Mouse (Mus musculus) intestine, postnatal 0 days (tissue): ENCODE measurements around the gene Slc35e2. TPM values are rescaled to one million over a fixed set of nuclear protein-coding genes. Genes with fewer than 3 reads are reported as not detected.

Experiments
- ATAC-seq: fragments of 200-750 bp; cut with Nextera tagmentation; 2 replicates; pipeline ENCODE4 v1.8.0; 2017; ENCODE audit warnings: mild to moderate bottlenecking, moderate TSS enrichment, moderate library complexity
- H3K27ac ChIP-seq: fragments of 300-500 bp; sonication (generic); 2 replicates; pipeline ENCODE4 v1.5.1; 2014; ENCODE audit warnings: mild to moderate bottlenecking, low read depth, low read length, moderate library complexity
- H3K27me3 ChIP-seq: fragments of 300-500 bp; sonication (generic); replicated peaks from 2 replicates; pipeline ENCODE4 v1.6.1; 2014; ENCODE audit warnings: low read length, mixed read lengths; ENCODE audit not compliant: control insufficient read depth, insufficient read depth
- H3K36me3 ChIP-seq: fragments of 300-500 bp; sonication (generic); 2 replicates; pipeline ENCODE4 v1.6.1; 2014; ENCODE audit warnings: mild to moderate bottlenecking, moderate library complexity; ENCODE audit not compliant: control insufficient read depth, insufficient read depth
- H3K4me1 ChIP-seq: fragments of 300-500 bp; sonication (generic); replicated peaks from 2 replicates; pipeline ENCODE4 v1.6.1; 2014; ENCODE audit warnings: antibody characterized with exemption, low read length, mixed read lengths; ENCODE audit not compliant: control insufficient read depth, insufficient read depth
- H3K4me2 ChIP-seq: fragments of 300-500 bp; sonication (generic); replicated peaks from 2 replicates; pipeline ENCODE4 v1.6.1; 2014; ENCODE audit warnings: low read depth, mild to moderate bottlenecking, moderate library complexity
- H3K4me3 ChIP-seq: fragments of 300-500 bp; sonication (generic); 2 replicates; pipeline ENCODE4 v1.5.1; 2014; ENCODE audit warnings: low read depth, low read length
- H3K9ac ChIP-seq: fragments of 300-500 bp; sonication (generic); 2 replicates; pipeline ENCODE4 v1.6.1; 2014; ENCODE audit warnings: mild to moderate bottlenecking, low read depth, low read length
- H3K9me3 ChIP-seq: fragments of 300-500 bp; sonication (generic); 2 replicates; pipeline ENCODE4 v1.6.1; 2016; ENCODE audit warnings: mixed run types; ENCODE audit not compliant: control insufficient read depth
- CTCF ChIP-seq: sonication (generic); IDR thresholded peaks from 2 replicates; pipeline ENCODE4 v1.5.1; 2016; ENCODE audit warnings: low read depth, mild to moderate bottlenecking, control low read depth, antibody characterized with exemption, moderate library complexity
- WGBS: fragments of 180-500 bp; shearing (Covaris S2); extraction: QIAGEN DNeasy Blood & Tissue Kit; methylation state at CpG from one replicate; pipeline ENCODE4 v1.1.7; 2014; 5-methylcytosine and 5-hydroxymethylcytosine counted together
- polyA plus RNA-seq: library from polyadenylated mRNA; unstranded; fragments of >200 nt; fragmentation: Nextera tagmentation; extraction: Ambion mirVana; gene quantifications from 2 replicates; pipeline ENCODE4 v1.2.1, GENCODE M21; 2015

Slc35e2 gene
- polyA plus RNA-seq, 1 experiment from 2014 or later = 5.1 TPM

- H3K4me3 ChIP-seq = no peak overlapping the region
- ATAC-seq = no peak
- no peak overlapping the region for H3K4me2 ChIP-seq
- H3K27ac ChIP-seq = no peak overlapping the region
- no peaks in the 10 kb centered on the region for H3K9me3 ChIP-seq
- H3K9ac ChIP-seq = no peak overlapping the region
- no peaks in the 10 kb centered on the region for H3K27me3 ChIP-seq
- 70% methylated on average over 5 of the region's 5 CpGs for WGBS
- TF ChIP-seq CTCF = no peak
- no peaks in the 10 kb centered on the region for H3K4me1 ChIP-seq
- no peaks in the 10 kb centered on the region for H3K36me3 ChIP-seq
Measured at GRCm38 (mm10) chr4:155596606-155597005, 4.6 kb upstream of the Slc35e2 start.

DNA sequence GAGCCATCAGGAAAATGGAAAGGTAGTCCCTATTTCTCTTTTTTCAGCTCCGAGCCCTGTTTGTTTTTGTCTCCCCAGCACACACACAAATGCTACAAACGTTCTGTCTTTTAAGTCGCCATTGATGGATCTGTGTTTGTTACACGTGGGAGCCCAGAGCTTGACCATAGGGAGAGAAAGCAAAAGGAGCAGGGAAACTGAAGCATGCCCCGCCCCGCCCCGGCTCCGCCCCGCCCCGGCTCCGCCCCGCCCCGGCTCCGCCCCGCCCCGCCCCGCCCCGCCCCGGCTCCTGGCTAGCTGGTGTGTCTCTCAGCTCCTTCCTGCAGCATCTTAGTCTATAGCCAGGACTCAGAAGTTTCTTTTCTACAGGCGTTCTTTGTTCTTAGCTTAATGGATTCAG lies 2.7 kb upstream of the Slc35e2 start:
- no peak overlapping the region for H3K9ac ChIP-seq
- no peak overlapping the region for H3K4me2 ChIP-seq
- H3K4me1 ChIP-seq = no peaks in the 10 kb centered on the region
- H3K9me3 ChIP-seq = no peaks in the 10 kb centered on the region
- no peak for TF ChIP-seq CTCF
- H3K36me3 ChIP-seq = no peaks in the 10 kb centered on the region
- no peak overlapping the region for H3K4me3 ChIP-seq
- WGBS = 27% methylated on average over 20 of the region's 20 CpGs
- no peaks in the 10 kb centered on the region for H3K27me3 ChIP-seq
- no peak for ATAC-seq
- H3K27ac ChIP-seq = no peak overlapping the region

DNA sequence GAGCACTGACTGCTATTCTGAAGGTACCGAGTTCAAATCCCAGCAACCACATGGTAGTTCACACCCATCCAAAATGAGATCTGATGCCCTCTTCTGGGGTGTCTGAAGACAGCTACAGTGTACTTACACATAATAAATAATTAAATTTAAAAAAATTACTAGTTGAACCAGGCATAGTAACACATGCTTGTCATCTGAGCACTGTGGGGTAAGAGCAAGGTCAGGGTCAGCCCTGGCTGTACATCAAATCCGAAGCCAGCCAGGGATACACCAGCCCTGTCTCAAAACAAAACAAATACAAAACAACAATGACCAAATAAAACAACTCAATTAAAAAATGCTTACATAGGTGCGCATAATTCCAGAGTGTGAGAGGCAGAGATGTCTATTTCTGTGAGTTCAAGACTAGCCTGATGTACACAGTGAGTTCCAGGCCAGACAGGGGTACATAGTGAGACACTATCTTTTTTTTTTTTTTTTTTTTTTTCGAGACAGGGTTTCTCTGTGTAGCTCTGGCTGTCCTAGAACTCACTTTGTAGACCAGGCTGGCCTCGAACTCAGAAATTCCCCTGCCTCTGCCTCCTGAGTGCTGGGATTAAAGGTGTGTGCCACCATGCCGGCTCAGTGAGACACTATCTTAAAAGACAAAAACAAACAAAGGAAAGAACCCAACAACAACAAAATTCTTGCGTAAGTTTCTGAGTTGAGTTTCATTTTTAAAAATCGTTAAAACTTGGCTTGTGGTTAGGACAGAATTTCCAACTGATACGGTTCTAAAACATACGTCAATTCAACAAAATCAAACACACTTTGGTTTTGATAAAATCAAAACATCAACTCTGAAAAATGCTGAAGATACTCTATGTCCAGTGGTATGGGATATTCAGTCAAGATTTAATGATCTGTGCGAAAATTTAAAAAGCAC lies 1.1 kb upstream of the Slc35e2 start:
- 78% methylated on average over 10 of the region's 11 CpGs for WGBS
- no peak for ATAC-seq

GRCm38 (mm10) chr4:155601997-155602456 lies 811 bp downstream of the Slc35e2 start:
- no peaks in the 10 kb centered on the region for H3K9me3 ChIP-seq
- H3K4me3 ChIP-seq = peak overlapping the region; percentile 98
- peak; percentile 17 for ATAC-seq

More for the DNA sequence above, 1.1 kb upstream of the Slc35e2 start:
- Histone ChIP-seq H3K4me3 (peak overlapping the region; percentile 98), H3K27me3 (no peaks in the 10 kb centered on the region), H3K9ac (no peak overlapping the region), H3K36me3 (peaks cover 5% of the 10 kb centered on the region; the same call in 1 of the 2 replicates), H3K4me2 (peak overlapping the region; percentile 97), H3K4me1 (no peaks in the 10 kb centered on the region), H3K27ac (peak overlapping the region; percentile 97; the same call in 1 of the 2 replicates), H3K9me3 (no peaks in the 10 kb centered on the region)
- no peak for TF ChIP-seq CTCF

DNA sequence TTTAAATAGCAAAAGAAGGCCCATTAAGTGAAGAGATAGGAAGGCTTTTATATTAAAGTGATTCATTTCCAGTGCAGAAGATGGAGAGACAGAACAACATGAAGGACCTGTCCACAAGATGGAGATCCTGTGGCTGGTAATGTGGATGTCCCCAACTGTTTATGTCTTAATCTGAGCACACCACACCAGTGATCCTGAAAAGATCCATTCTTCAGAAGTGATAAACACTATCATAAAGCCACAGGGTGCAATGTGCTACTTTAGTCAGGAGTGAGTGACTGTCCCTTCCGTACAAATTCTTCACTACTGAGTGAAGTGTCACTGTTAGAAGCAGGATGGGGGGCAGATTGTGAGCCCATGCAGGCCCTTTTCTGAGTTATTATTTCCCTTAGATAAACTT lies 1.5 kb downstream of the Slc35e2 start:
- WGBS = 79% methylated on average over 1 of the region's 1 CpGs
- peak overlapping the region; percentile 98 for H3K4me3 ChIP-seq

More at GRCm38 (mm10) chr4:155601997-155602456, 811 bp downstream of the Slc35e2 start:
- Histone ChIP-seq H3K36me3 (peaks cover 5% of the 10 kb centered on the region; the same call in 1 of the 2 replicates), H3K4me2 (peak overlapping the region; percentile 97), H3K27ac (peak overlapping the region; percentile 97), H3K4me1 (no peaks in the 10 kb centered on the region), H3K27me3 (no peaks in the 10 kb centered on the region), H3K9ac (peak overlapping the region; percentile 92)
- no peak for TF ChIP-seq CTCF
- WGBS = 2% methylated on average over 31 of the region's 31 CpGs

DNA sequence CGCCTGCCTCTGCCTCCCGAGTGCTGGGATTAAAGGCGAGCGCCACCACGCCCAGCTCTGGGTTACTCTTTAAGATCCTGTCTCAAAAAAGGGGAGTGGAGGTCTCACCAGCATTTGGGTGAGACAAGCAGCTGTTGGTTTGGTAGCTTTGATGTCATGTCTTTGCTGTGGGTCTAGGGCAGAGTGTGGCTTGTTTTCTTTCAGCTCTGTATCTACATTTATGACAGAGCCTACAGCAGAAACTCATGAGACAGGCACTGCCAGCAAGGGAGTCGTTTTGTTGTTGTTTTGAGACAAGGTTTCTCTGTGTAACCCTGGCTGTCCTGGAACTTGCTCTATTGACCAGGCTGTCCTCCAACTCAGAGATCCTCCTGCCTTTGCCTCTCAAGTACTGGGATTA lies 2.6 kb downstream of the Slc35e2 start:
- no peak for ATAC-seq

More for the DNA sequence above, 1.5 kb downstream of the Slc35e2 start:
- Histone ChIP-seq H3K9ac (no peak overlapping the region; the same call in 1 of the 2 replicates), H3K27me3 (no peaks in the 10 kb centered on the region), H3K27ac (no peak overlapping the region), H3K36me3 (peaks cover 5% of the 10 kb centered on the region; the same call in 1 of the 2 replicates), H3K4me2 (peak overlapping the region; percentile 97; the same call in 1 of the 2 replicates), H3K9me3 (no peaks in the 10 kb centered on the region), H3K4me1 (no peaks in the 10 kb centered on the region)
- no peak for TF ChIP-seq CTCF
- ATAC-seq = no peak

More for the DNA sequence above, 2.6 kb downstream of the Slc35e2 start:
- H3K9me3 ChIP-seq = no peaks in the 10 kb centered on the region
- WGBS = 94% methylated on average over 6 of the region's 6 CpGs
- TF ChIP-seq CTCF = no peak
- no peak overlapping the region for H3K27ac ChIP-seq
- H3K4me2 ChIP-seq = no peak overlapping the region
- no peak overlapping the region for H3K9ac ChIP-seq
- H3K36me3 ChIP-seq = peaks cover 5% of the 10 kb centered on the region; the same call in 1 of the 2 replicates
- H3K4me1 ChIP-seq = no peaks in the 10 kb centered on the region
- no peak overlapping the region for H3K4me3 ChIP-seq
- no peaks in the 10 kb centered on the region for H3K27me3 ChIP-seq
